Mouse (Mus musculus) A20 (cell line): Measurements from ENCODE around the gene Gm6525.

Source experiments
- DNase-seq: peaks from one replicate; pipeline ENCODE4 v3.0.0-alpha.2; 2011; ENCODE audit warnings: low read depth, low spot score

Gm6525 gene

DNA sequence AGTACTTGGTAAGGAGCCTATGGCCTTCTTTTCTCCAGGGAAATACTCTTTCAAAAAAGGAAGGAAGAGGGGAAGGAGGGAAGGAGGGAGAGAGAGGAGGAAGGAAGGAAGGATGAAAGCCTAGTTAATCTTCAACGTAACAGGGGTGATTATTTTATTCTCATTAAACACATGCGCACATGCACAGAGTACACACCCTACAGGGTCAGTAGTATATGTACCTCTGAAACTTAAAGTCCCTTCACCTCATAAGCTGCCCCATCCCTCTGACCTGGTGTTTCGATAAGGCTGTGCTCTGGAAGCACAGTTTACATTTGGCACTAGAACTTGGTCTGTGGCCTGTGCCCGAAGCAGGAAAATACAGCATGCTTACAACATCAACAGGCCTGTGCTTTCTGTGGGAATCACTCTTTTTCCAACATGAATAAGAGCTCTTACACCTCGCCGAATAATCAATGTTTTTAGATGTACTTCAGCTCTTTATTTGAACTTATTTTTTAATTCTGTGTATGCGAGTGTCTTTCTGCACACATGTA lies 37.5 kb downstream of the Gm6525 start:
- DNase-seq = no peak

DNA sequence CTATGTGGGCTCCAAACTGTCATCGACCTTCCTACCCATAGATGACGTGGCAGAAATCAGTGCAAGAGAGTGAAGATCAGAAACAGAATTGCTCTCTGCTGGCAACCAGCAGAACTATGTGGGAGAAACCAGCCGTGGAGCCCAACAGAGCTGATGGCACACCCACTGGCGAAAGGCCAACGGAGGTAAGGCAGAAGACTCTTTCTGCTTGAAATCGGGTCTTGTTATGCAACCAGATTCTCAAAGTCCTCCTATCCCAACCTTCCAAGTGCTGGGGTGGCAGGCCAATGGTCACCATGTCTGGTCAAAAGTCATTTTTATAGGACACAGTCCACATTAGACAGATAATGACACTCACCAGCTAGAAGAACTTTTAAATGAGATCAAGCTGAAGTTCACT lies 40.6 kb downstream of the Gm6525 start:
- DNase-seq = no peak

GRCm38 (mm10) chr3:84215253-84215652 lies 41.3 kb downstream of the Gm6525 start:
- DNase-seq = no peak

GRCm38 (mm10) chr3:84215743-84216360 lies 41.9 kb downstream of the Gm6525 start:
- no peak for DNase-seq

DNA sequence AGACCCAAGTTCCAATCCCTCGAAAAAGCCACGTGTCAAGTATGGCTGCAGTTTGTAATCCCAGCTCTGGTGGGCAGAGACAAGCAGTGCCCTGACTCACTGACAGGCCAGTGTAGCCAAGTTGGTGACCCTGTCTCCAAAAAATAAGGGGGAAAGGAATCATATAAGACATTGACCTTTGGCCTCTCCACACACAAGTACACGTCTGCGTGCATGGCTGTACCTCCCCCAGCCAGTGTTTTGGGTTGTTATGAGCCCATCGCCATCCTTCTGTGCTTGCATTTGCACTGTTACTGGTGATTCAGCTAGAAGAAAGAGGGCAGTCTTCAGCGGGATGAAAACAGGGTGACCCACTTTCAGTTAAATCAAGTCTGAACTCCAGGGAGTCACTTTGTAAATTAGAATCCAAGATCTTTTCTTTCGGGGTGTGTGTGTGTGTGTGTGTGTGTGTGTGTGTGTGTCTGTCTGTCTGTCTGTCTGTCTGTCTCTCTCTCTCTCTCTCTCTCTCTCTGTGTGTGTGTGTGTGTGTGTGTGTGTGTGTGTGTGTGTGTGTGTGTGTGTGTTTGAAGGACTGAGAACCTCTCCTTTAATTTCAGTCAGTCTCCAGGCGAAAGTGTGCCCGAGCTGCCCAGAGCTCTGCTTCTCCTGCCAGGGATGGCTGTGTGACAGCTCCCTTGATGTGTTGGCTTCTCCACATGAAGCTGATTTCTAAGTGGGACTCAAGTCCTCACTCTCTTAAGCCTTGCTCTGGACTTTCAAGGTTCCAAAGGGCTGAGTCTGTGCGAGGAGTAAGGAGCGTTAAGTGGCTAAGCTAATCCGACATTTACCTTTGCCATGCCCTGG lies 43.4 kb downstream of the Gm6525 start:
- DNase-seq = no peak

- no peak for DNase-seq
Measured at GRCm38 (mm10) chr3:84217961-84218351, 44.1 kb downstream of the Gm6525 start.

DNA sequence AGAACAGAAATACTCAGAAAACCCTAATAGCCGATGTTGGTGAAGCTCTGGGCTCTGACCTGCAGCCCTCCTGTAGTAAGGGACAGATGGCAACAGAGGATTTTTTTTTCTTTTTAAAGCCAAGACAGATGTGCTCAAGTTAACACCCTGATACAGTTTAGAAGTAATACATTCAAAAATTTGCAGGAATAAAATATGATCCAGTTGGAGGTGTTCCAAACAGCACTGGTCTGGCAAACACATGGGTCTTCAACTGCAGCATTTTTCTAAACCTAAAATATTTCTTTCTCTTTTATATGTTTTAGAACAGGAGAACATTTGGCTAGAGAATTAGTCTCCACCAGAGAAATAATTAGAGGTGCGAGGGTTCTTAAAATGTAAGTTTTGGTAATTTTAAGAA lies 44.6 kb downstream of the Gm6525 start:
- no peak for DNase-seq

DNA sequence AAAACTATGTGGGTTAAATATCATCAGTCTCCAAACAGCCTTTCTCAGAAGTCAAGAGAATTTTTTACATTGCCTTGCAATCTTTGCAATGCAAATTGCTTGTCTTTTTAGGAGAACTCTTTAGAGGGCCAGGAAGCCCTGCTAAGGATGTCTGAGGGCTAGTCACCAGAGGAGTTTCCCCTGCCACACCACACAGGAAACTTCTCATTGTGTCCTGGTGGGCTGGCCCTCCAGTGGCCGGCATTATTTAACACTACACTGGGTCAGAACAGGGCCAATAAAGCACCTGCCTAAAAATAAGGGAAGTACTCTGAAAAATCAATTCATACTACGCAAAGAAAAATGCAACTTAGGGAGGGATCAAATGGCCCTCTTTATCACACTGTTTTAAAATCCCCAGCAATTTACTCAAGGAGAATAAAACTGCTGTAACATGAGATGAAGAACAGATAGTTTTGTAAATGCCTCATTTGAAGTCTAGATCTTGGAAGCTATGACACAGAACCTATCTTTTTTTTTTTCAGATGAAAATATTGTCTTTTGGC lies 45.3 kb downstream of the Gm6525 start:
- DNase-seq = peak; percentile 34

DNA sequence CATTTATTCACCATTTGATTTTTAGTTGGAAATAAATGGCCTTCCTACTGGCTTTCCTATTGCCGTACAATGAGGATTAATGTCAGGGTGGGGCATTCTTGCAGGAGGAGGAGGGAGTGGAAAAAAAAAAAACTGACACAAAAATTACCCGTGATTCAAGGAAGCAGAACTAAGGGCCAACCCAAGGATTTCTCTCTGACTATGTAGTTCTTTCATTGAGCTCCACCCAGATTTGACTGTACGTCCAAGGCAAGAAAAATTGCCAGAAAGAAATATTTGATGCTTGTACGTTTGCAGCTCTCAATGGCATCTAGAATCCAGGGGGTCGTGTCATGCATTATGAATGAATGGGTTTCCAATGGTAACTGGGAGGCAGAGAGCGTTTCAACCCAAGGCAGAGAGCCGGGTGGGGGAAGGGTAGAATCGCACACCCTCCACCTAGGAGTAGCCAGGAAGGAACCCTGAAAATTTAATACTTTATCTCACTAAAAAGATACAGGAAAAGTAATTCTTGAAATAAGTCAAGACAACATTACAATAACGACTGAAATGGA lies 45.9 kb downstream of the Gm6525 start:
- DNase-seq = peak; percentile 43

DNA sequence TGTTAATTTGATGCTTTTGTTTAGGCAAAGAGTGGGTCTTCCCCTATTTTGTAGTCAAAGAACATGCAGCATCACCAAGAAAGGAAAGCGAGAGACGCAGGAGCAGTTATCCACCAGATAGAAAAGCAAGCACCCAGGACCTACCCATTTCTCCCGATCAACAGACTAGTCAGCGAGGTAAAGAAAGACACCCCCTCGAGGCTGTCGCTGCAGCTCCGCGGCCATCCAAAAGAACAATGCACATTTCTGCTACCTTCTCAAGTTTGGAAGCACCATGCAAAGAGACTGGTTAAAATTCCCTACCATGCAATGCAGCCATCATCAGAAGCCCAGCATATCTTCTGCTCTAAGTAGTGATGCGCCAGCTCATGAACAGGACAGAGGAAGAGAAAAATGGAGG lies 46.4 kb downstream of the Gm6525 start:
- peak; percentile 43 for DNase-seq

- DNase-seq = peak; percentile 56
Measured at GRCm38 (mm10) chr3:84220748-84221147, 46.8 kb downstream of the Gm6525 start.
